Mouse (Mus musculus): ENCODE results near the gene Bcl6b. TPM values are rescaled to one million over a fixed set of nuclear protein-coding genes. Genes with fewer than 3 reads are reported as not detected.
A peak's percentile ranks its signal among the peaks of the same experiment; 100 is the strongest.

The Bcl6b gene
- total RNA-seq (2021), result 1 to 10 TPM; 1.7 to 3.5 TPM
- long read RNA-seq, experiment 1, partial matches to known transcripts, result 0 of 2 reads
- long read RNA-seq, experiment 1, other reads (novel, unspliced or antisense), result 1 of 2 reads
- long read RNA-seq, experiment 2, result 0 reads

- no peak for DNase-seq (ENCODE audit: extremely low spot score in 1 of 2, low spot score in 2 of 2)
- peak within 1 kb of the TSS; percentile 28 for H3K4me3 ChIP-seq
- H3K27ac ChIP-seq, result peak within 1 kb of the TSS; percentile 82
- TF ChIP-seq CTCF (IDR thresholded peaks at IDR 0.05), result no peak
- intact Hi-C loops (cut with DNase I), result loop anchor here (5.0 to 10.0 kb wide), 2 partner anchors 178 to 425 kb away; partner anchors contain the start of genes Eno3 and Pfn1
Observed at GRCm38 (mm10) chr11:70229260-70230010, at the start of gene Bcl6b. Bcl6b (minus strand) TSS chr11:70229798.

- DNase-seq (ENCODE audit: extremely low spot score in 1 of 2, low spot score in 2 of 2), result no peak
- TF ChIP-seq CTCF (IDR thresholded peaks at IDR 0.05), result no peak
- no peak overlapping the region for H3K4me3 ChIP-seq
- no peak overlapping the region for H3K27ac ChIP-seq
- intact Hi-C loops (cut with DNase I), result no loop called here
Observed at GRCm38 (mm10) chr11:70278961-70279360, 49.4 kb upstream of the Bcl6b start.

GRCm38 (mm10) chr11:70271641-70272040 is 42.0 kb upstream of the Bcl6b start:
- no peak for TF ChIP-seq CTCF (IDR thresholded peaks at IDR 0.05)
- intact Hi-C loops (cut with DNase I), result no loop called here
- DNase-seq (ENCODE audit: extremely low spot score in 1 of 2, low spot score in 2 of 2), result no peak
- no peak overlapping the region for H3K4me3 ChIP-seq
- no peak overlapping the region for H3K27ac ChIP-seq

GRCm38 (mm10) chr11:70266405-70266804 is 36.8 kb upstream of the Bcl6b start:
- no peak for DNase-seq (ENCODE audit: extremely low spot score in 1 of 2, low spot score in 2 of 2)
- H3K27ac ChIP-seq, result no peak overlapping the region
- no peak overlapping the region for H3K4me3 ChIP-seq
- TF ChIP-seq CTCF (IDR thresholded peaks at IDR 0.05), result no peak
- intact Hi-C loops (cut with DNase I), result no loop called here

GRCm38 (mm10) chr11:70265819-70266218 is 36.2 kb upstream of the Bcl6b start:
- no peak for TF ChIP-seq CTCF (IDR thresholded peaks at IDR 0.05)
- intact Hi-C loops (cut with DNase I), result no loop called here
- Histone ChIP-seq H3K4me3 (no peak overlapping the region), H3K27ac (no peak overlapping the region)
- no peak for DNase-seq (ENCODE audit: extremely low spot score in 1 of 2, low spot score in 2 of 2)

GRCm38 (mm10) chr11:70265252-70265651 is 35.7 kb upstream of the Bcl6b start:
- H3K27ac ChIP-seq, result no peak overlapping the region
- TF ChIP-seq CTCF (IDR thresholded peaks at IDR 0.05), result no peak
- H3K4me3 ChIP-seq, result no peak overlapping the region
- intact Hi-C loops (cut with DNase I), result no loop called here
- no peak for DNase-seq (ENCODE audit: extremely low spot score in 1 of 2, low spot score in 2 of 2)

- no peak for DNase-seq (ENCODE audit: extremely low spot score in 1 of 2, low spot score in 2 of 2)
- no peak overlapping the region for H3K27ac ChIP-seq
- no peak for TF ChIP-seq CTCF (IDR thresholded peaks at IDR 0.05)
- intact Hi-C loops (cut with DNase I), result no loop called here
- H3K4me3 ChIP-seq, result no peak overlapping the region
Observed at GRCm38 (mm10) chr11:70259035-70259434, 29.4 kb upstream of the Bcl6b start.

- peak within 1 kb of the TSS; percentile 17; the same call in 1 of the 2 replicates for H3K4me3 ChIP-seq
- no peak within 1 kb of the TSS for H3K27ac ChIP-seq
- peak; percentile 42 for TF ChIP-seq CTCF (IDR thresholded peaks at IDR 0.05)
- DNase-seq (ENCODE audit: extremely low spot score in 1 of 2, low spot score in 2 of 2), result no peak
- intact Hi-C loops (cut with DNase I), result no loop called here
Observed at GRCm38 (mm10) chr11:70254931-70255531, 25.4 kb upstream of the Bcl6b start, which contains the start of gene Alox12. Alox12 (minus strand) TSS chr11:70255353.

- intact Hi-C loops (cut with DNase I), result no loop called here
- no peak overlapping the region for H3K27ac ChIP-seq
- no peak for DNase-seq (ENCODE audit: extremely low spot score in 1 of 2, low spot score in 2 of 2)
- no peak for TF ChIP-seq CTCF (IDR thresholded peaks at IDR 0.05)
- peak overlapping the region; percentile 17; the same call in 1 of the 2 replicates for H3K4me3 ChIP-seq
Observed at GRCm38 (mm10) chr11:70254337-70254736, 24.7 kb upstream of the Bcl6b start.

GRCm38 (mm10) chr11:70251853-70252252 is 22.3 kb upstream of the Bcl6b start:
- Histone ChIP-seq H3K4me3 (no peak overlapping the region), H3K27ac (no peak overlapping the region)
- DNase-seq (ENCODE audit: extremely low spot score in 1 of 2, low spot score in 2 of 2), result no peak
- TF ChIP-seq CTCF (IDR thresholded peaks at IDR 0.05), result no peak
- intact Hi-C loops (cut with DNase I), result no loop called here

- Histone ChIP-seq H3K4me3 (no peak overlapping the region), H3K27ac (no peak overlapping the region)
- no peak for DNase-seq (ENCODE audit: extremely low spot score in 1 of 2, low spot score in 2 of 2)
- TF ChIP-seq CTCF (IDR thresholded peaks at IDR 0.05), result no peak
- intact Hi-C loops (cut with DNase I), result no loop called here
Observed at GRCm38 (mm10) chr11:70250150-70250549, 20.6 kb upstream of the Bcl6b start.

GRCm38 (mm10) chr11:70247136-70247845 is 17.7 kb upstream of the Bcl6b start:
- peak; percentile 88 for TF ChIP-seq CTCF (IDR thresholded peaks at IDR 0.05)
- DNase-seq (ENCODE audit: extremely low spot score in 1 of 2, low spot score in 2 of 2), result peak in 1 of 2 experiments; percentile 74
- Histone ChIP-seq H3K4me3 (no peak overlapping the region), H3K27ac (no peak overlapping the region)
- intact Hi-C loops (cut with DNase I), result loop anchor here (2.0 kb wide), 1 partner anchor 62 kb away; no protein-coding TSS in a partner anchor

Measured in left cerebral cortex, adult 2 months (tissue).